15 mouse cellular contexts compared by ENCODE assay signal in genomic region chr1:59326854-59327395, GRCm38 (mm10).
A peak's percentile ranks its signal among the peaks of the same experiment; 100 is the strongest.
DNase-seq lines count a peak whose midpoint lies in the region; ATAC-seq and TF ChIP-seq lines count a peak whose summit lies in the region.
"Had no signal": no experiment of that assay in that cellular context is flagged by ENCODE, and none has a peak within 500 bp of the region (broad histone marks: within the 10 kb centered on the region; RNA-seq: fewer than 3 reads in every experiment).

No protein-coding gene starts in this region.

- 0 out of 2 replicates have a peak, but pooled peaks cover 3% of the 10 kb centered on the region for H3K27me3 ChIP-seq in forebrain, embryonic 13.5 days
- H3K27me3 ChIP-seq in forebrain, embryonic 16.5 days (replicated peaks; ENCODE audit: control insufficient read depth, insufficient read depth, low read length), result no peaks in the 10 kb centered on the region
- H3K27me3 ChIP-seq in liver, embryonic 12.5 days (replicated peaks), result no peaks in the 10 kb centered on the region
- H3K27me3 ChIP-seq: embryonic facial prominence, embryonic 12.5 days; liver, embryonic 13.5 days had no signal

- no peak overlapping the region for H3K4me3 ChIP-seq in forebrain, embryonic 13.5 days
- no peak overlapping the region for H3K4me3 ChIP-seq in forebrain, embryonic 16.5 days (replicated peaks; ENCODE audit: low read length)
- no peak overlapping the region for H3K4me3 ChIP-seq in layer of hippocampus, adult 2 months
- no peak overlapping the region for H3K4me3 ChIP-seq in cortical plate, adult 2 months (ENCODE audit: insufficient read depth, low read length)
- H3K4me3 ChIP-seq in liver, embryonic 12.5 days, result no peak overlapping the region
- H3K4me3 ChIP-seq: embryonic facial prominence, embryonic 12.5 days; liver, embryonic 13.5 days had no signal

- peaks cover 20% of the 10 kb centered on the region for H3K4me1 ChIP-seq in forebrain, embryonic 13.5 days
- peaks cover 5% of the 10 kb centered on the region; the same call in 1 of the 2 replicates for H3K4me1 ChIP-seq in forebrain, embryonic 16.5 days (replicated peaks; ENCODE audit: control insufficient read depth, insufficient read depth, low read length)
- H3K4me1 ChIP-seq in cortical plate, adult 2 months (ENCODE audit: control insufficient read depth, insufficient read depth, low read length), result no peaks in the 10 kb centered on the region
- H3K4me1 ChIP-seq in liver, embryonic 12.5 days, result 0 out of 2 replicates have a peak, but pooled peaks cover 7% of the 10 kb centered on the region

- ATAC-seq in forebrain, embryonic 13.5 days, result no peak
- ATAC-seq in forebrain, embryonic 16.5 days, result no peak
- no peak for ATAC-seq in liver, embryonic 12.5 days

- H3K36me3 ChIP-seq in forebrain, embryonic 13.5 days (ENCODE audit: poor library complexity, severe bottlenecking), result no peaks in the 10 kb centered on the region
- no peaks in the 10 kb centered on the region for H3K36me3 ChIP-seq in forebrain, embryonic 16.5 days (ENCODE audit: control insufficient read depth, insufficient read depth)
- H3K36me3 ChIP-seq in liver, embryonic 12.5 days, result no peaks in the 10 kb centered on the region
- H3K36me3 ChIP-seq: embryonic facial prominence, embryonic 12.5 days; liver, embryonic 13.5 days had no signal

- H3K27ac ChIP-seq in forebrain, embryonic 13.5 days, result no peak overlapping the region
- no peak overlapping the region for H3K27ac ChIP-seq in forebrain, embryonic 16.5 days (ENCODE audit: low read length)
- H3K27ac ChIP-seq in layer of hippocampus, adult 2 months, result peak overlapping the region; percentile 67
- H3K27ac ChIP-seq in cortical plate, adult 2 months (ENCODE audit: insufficient read depth, low read length), result peak overlapping the region; percentile 70; the same call in 1 of the 2 replicates
- H3K27ac ChIP-seq in liver, embryonic 12.5 days, result no peak overlapping the region
- H3K27ac ChIP-seq: embryonic facial prominence, embryonic 12.5 days; liver, embryonic 13.5 days had no signal

- 7% methylated on average over 10 of the region's 10 CpGs for WGBS in forebrain, embryonic 13.5 days
- WGBS in forebrain, embryonic 16.5 days, result 15% methylated on average over 10 of the region's 10 CpGs
- 67% methylated on average over 10 of the region's 10 CpGs for WGBS in liver, embryonic 12.5 days (ENCODE audit: insufficient replicate concordance)

- peak overlapping the region; percentile 17; the same call in 1 of the 2 replicates for H3K9ac ChIP-seq in forebrain, embryonic 13.5 days
- no peak overlapping the region for H3K9ac ChIP-seq in forebrain, embryonic 16.5 days (replicated peaks; ENCODE audit: low read depth, low read length)
- no peak overlapping the region for H3K9ac ChIP-seq in liver, embryonic 12.5 days
- H3K9ac ChIP-seq: embryonic facial prominence, embryonic 12.5 days; liver, embryonic 13.5 days had no signal

- no peak for TF ChIP-seq CTCF in layer of hippocampus, adult 2 months (conservative IDR thresholded peaks at IDR 0.05)
- no peak for TF ChIP-seq CTCF in cortical plate, adult 2 months (IDR thresholded peaks at IDR 0.05; ENCODE audit: extremely low read depth, insufficient read depth, low read length)

- H3K4me2 ChIP-seq in forebrain, embryonic 13.5 days, result no peak overlapping the region
- no peak overlapping the region for H3K4me2 ChIP-seq in forebrain, embryonic 16.5 days (ENCODE audit: low read length)
- H3K4me2 ChIP-seq in liver, embryonic 12.5 days, result no peak overlapping the region
- H3K4me2 ChIP-seq: embryonic facial prominence, embryonic 12.5 days; liver, embryonic 13.5 days had no signal

- no peak for TF ChIP-seq POLR2A in cortical plate, adult 2 months (IDR thresholded peaks at IDR 0.05; ENCODE audit: extremely low read depth, insufficient read depth, low read length)

- H3K9me3 ChIP-seq in forebrain, embryonic 13.5 days (replicated peaks), result no peaks in the 10 kb centered on the region
- H3K9me3 ChIP-seq in forebrain, embryonic 16.5 days (ENCODE audit: control insufficient read depth, low read length), result no peaks in the 10 kb centered on the region
- H3K9me3 ChIP-seq in liver, embryonic 12.5 days (replicated peaks), result no peaks in the 10 kb centered on the region
- H3K9me3 ChIP-seq: embryonic facial prominence, embryonic 12.5 days; liver, embryonic 13.5 days had no signal

- no peak for DNase-seq in layer of hippocampus, adult 2 months (ENCODE audit: low spot score in 2 of 2)
- DNase-seq in layer of hippocampus, adult 18-20 months (ENCODE audit: low spot score in 2 of 2), result no peak
- peak; percentile 61 for DNase-seq in mesoderm, embryonic 11.5 days (ENCODE audit: low read depth, low spot score)
- DNase-seq in cerebellum, postnatal 10 days, result no peak
- DNase-seq: B cell, adult 2 months; cerebellum, adult 18-20 months; gastrocnemius, postnatal 10 days; heart, postnatal 14 days; kidney, postnatal 10 days; liver, embryonic 13.5 days had no signal

Comparison
In these comparisons a context has a peak if more than half of its experiments do, and no peak if none do; other contexts are left out.
1. H3K27ac ChIP-seq: peak in layer of hippocampus, adult 2 months (single experiment) and cortical plate, adult 2 months (single experiment); none in forebrain, embryonic 13.5 days (single experiment), forebrain, embryonic 16.5 days (single experiment) and liver, embryonic 12.5 days (single experiment).